In the genomic region with DNA sequence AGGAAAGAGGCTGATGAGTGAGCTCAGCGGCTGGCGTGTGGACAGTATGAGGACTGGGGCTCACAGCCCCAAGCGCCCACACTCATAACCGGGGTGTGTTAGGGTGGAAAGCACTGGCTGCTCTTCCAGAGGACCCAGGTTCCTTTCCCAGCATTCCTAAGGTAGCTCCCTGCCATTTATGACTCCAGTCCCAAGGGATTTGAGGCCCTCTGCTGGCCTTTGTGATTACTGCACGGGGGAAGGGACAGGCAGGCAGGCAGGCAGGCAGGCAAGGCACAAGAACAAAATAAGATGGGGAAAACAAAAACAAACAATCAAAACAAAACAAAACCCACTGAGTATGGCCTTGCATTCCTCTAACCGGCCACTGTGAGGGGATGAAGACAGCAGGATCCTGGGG, we compare ENCODE assay signal across 8 mouse cellular contexts.
DNase-seq lines count a peak whose midpoint lies in the region; ATAC-seq and TF ChIP-seq lines count a peak whose summit lies in the region.
"Had no signal": no experiment of that assay in that cellular context is flagged by ENCODE, and none has a peak within 500 bp of the region (broad histone marks: within the 10 kb centered on the region; RNA-seq: fewer than 3 reads in every experiment).

No protein-coding gene starts in this region.

- peaks cover 34% of the 10 kb centered on the region for H3K36me3 ChIP-seq in forebrain, embryonic 14.5 days (ENCODE audit: control insufficient read depth, insufficient read depth, low read length)
- peaks cover 1% of the 10 kb centered on the region; the same call in 1 of the 2 replicates for H3K36me3 ChIP-seq in kidney, adult 2 months (ENCODE audit: control insufficient read depth, insufficient read depth, low read length)

- TF ChIP-seq POLR2A in bone marrow, adult 2 months (IDR thresholded peaks at IDR 0.05; ENCODE audit: borderline replicate concordance, control insufficient read depth, low read depth, low read length), result no peak
- no peak for TF ChIP-seq POLR2A in kidney, adult 2 months (IDR thresholded peaks at IDR 0.05; ENCODE audit: low read depth, low read length)

- H3K9me3 ChIP-seq in forebrain, embryonic 14.5 days (replicated peaks; ENCODE audit: control insufficient read depth, low read length), result no peaks in the 10 kb centered on the region
- H3K9me3 ChIP-seq: liver, embryonic 13.5 days had no signal

- peak; percentile 43 for DNase-seq in ovary, postnatal 36 days (ENCODE audit: low spot score)
- no peak for DNase-seq in ovary, postnatal 10 days (ENCODE audit: low spot score)
- DNase-seq in forebrain, embryonic 14.5 days (ENCODE audit: low spot score), result peak; percentile 69
- DNase-seq in kidney, adult 2 months, result peak; percentile 47
- peak; percentile 64 for DNase-seq in lung, postnatal 36 days
- peak; percentile 81 for DNase-seq in testis, postnatal 10 days (ENCODE audit: low spot score)
- DNase-seq: liver, embryonic 13.5 days had no signal

- peak; percentile 17; the same call in 1 of the 2 replicates for ATAC-seq in forebrain, embryonic 14.5 days

- 81% methylated on average over 6 of the region's 6 CpGs for WGBS in bone marrow, adult 2 months
- 71% methylated on average over 6 of the region's 6 CpGs for WGBS in forebrain, embryonic 14.5 days
- 70% methylated on average over 6 of the region's 6 CpGs for WGBS in kidney, adult 2 months

- H3K27me3 ChIP-seq in forebrain, embryonic 14.5 days (replicated peaks; ENCODE audit: control insufficient read depth, insufficient read depth, low read length), result no peaks in the 10 kb centered on the region
- no peaks in the 10 kb centered on the region for H3K27me3 ChIP-seq in kidney, adult 2 months (replicated peaks; ENCODE audit: control insufficient read depth, insufficient read depth, low read length)
- H3K27me3 ChIP-seq: liver, embryonic 13.5 days had no signal

- H3K27ac ChIP-seq in bone marrow, adult 2 months (ENCODE audit: control insufficient read depth, insufficient read depth, low read depth, low read length, poor library complexity), result no peak overlapping the region
- no peak overlapping the region for H3K27ac ChIP-seq in forebrain, embryonic 14.5 days (ENCODE audit: low read depth, low read length)
- no peak overlapping the region for H3K27ac ChIP-seq in kidney, adult 2 months (ENCODE audit: insufficient read depth, low read depth, low read length)
- H3K27ac ChIP-seq: liver, embryonic 13.5 days had no signal

- peak; percentile 32; the same call in 1 of the 2 replicates for TF ChIP-seq CTCF in bone marrow, adult 2 months (IDR thresholded peaks at IDR 0.05; ENCODE audit: control insufficient read depth, insufficient read depth, low read length)
- TF ChIP-seq CTCF in kidney, adult 2 months (conservative IDR thresholded peaks at IDR 0.05; ENCODE audit: insufficient read depth, insufficient read length, low read depth, low read length), result peak; percentile 59

- H3K4me1 ChIP-seq in bone marrow, adult 2 months (ENCODE audit: control insufficient read depth, insufficient read depth, low read length), result no peaks in the 10 kb centered on the region
- H3K4me1 ChIP-seq in forebrain, embryonic 14.5 days (ENCODE audit: control insufficient read depth, insufficient read depth, low read length), result peaks cover 20% of the 10 kb centered on the region
- H3K4me1 ChIP-seq in kidney, adult 2 months (ENCODE audit: control insufficient read depth, insufficient read depth, low read length), result no peaks in the 10 kb centered on the region

- H3K9ac ChIP-seq in forebrain, embryonic 14.5 days (ENCODE audit: low read length), result no peak overlapping the region
- H3K9ac ChIP-seq: liver, embryonic 13.5 days had no signal

- H3K4me2 ChIP-seq in forebrain, embryonic 14.5 days (ENCODE audit: low read length), result no peak overlapping the region
- H3K4me2 ChIP-seq: liver, embryonic 13.5 days had no signal

- H3K4me3 ChIP-seq in bone marrow, adult 2 months (replicated peaks; ENCODE audit: control insufficient read depth, low read depth, low read length), result no peak overlapping the region
- no peak overlapping the region for H3K4me3 ChIP-seq in forebrain, embryonic 14.5 days (ENCODE audit: low read depth, low read length)
- no peak overlapping the region for H3K4me3 ChIP-seq in kidney, adult 2 months (ENCODE audit: insufficient read depth, low read depth, low read length)
- H3K4me3 ChIP-seq: liver, embryonic 13.5 days had no signal
